Mouse (Mus musculus) lung, postnatal 10 days (tissue): ENCODE measurements at regions not wholly inside any gene's neighbourhood (a gene's known extent, or its start where the extent isn't known, plus 50 kb on each side); places are given as distances from the start of the nearest gene placed in this dataset.

Experiments
- DNase-seq: peaks from one replicate; pipeline ENCODE4 v3.0.0; 2021

DNA sequence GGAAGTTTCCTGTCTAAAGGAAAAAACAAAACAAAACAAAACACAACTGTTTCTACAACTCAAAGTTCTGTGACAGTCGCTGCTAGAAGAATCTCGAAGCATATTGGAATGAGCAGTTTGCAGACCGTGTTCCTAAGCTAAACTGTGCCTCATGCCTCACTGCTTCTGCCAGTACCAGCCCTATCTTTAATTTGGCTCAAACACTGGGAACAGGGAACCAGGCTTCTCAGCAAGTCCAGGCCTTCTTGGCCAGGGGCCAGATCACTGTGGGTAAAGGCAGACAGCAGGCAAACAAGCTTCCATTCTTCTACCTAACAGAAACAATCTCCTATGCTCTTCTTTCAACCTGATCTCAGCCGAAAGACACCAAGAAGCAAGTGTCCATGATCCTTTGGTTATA is 56.5 kb downstream of the Tmsb4x start:
- DNase-seq: peak; percentile 36

DNA sequence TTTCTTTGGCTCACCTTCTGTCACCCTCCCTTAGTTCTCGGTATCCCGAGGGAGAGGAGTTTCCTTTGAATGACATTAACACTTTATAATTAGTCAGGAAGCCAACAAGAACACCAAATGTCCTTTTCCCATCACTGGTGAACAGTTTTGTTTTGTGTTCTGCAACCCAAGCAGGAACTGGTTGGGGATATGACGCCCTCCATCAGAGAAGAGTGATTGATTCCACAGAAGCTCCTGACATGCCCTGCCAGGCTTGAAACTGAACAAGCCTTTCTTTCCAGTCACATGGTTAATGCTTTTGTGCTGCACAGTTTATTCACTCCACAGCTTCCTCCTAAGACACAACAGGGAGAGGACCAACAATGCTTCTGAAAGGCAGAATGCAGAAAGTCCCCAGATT is 57.8 kb downstream of the Tmsb4x start:
- no peak for DNase-seq

DNA sequence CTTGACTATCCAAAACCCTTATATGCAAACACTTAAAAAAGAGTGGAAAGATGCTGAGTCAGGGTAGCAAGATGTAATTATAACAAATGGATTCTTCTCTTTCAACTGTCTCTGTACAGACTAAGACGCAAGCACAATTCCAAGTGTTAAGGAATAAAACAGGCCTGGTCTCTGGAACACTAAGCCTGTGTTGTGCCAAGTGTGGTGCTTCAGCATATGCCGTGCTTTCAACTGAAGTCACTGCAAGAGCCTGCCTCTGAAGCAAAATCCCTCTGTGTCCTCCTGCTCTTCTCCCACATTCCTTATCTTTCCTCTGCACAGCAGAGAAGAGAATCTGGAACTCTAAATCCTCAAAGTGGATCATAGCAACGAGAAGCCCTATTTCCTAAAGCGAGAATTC is 59.7 kb downstream of the Tmsb4x start:
- DNase-seq: no peak

GRCm38 (mm10) chrX:167146513-167147360 is 62.4 kb downstream of the Tmsb4x start:
- DNase-seq: no peak

- no peak for DNase-seq
Observed at GRCm38 (mm10) chrX:167145508-167146182, 63.5 kb downstream of the Tmsb4x start.

- DNase-seq: no peak
Observed at GRCm38 (mm10) chrX:167139110-167139509, 70.0 kb downstream of the Tmsb4x start.

DNA sequence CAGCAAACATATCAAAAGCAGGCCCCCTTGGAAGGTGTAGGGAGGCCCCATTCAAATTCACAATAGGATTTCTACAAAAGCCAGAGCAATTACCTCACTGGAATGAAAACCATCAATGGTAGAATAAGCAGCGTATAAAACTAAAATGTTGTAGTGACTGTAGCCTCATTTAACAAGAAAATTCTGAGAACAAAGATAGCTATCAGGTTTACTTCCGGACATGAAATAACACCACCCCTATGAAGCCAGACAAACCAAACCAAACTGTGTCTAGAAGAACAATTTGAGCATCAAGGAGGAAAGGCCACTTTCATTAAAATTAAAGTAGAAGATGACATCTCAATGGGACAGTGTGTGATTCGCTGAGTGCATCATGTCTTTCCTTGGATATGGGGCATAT is 74.9 kb downstream of the Tmsb4x start:
- no peak for DNase-seq

DNA sequence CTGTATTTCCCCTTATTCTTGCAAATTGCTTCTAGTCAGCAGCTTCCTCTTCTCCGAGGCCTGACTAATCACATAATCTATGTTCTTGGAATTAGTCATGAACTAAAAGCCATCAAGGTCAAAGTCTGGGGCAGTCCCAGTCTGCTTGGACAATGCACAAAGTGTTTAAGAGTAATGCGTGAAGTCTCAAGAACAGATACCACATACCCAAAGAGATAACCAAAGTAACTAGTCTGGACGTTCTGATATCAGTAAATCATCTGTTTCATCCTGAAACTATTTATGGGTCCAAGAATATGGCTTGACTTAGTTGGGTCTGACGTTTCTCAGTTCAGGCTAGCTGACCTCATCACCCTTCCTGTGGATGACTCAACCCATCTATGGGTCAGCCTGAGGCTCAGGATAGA is 76.1 kb downstream of the Tmsb4x start:
- DNase-seq: no peak

GRCm38 (mm10) chrX:167131317-167131716 is 77.8 kb downstream of the Tmsb4x start:
- DNase-seq: no peak

DNA sequence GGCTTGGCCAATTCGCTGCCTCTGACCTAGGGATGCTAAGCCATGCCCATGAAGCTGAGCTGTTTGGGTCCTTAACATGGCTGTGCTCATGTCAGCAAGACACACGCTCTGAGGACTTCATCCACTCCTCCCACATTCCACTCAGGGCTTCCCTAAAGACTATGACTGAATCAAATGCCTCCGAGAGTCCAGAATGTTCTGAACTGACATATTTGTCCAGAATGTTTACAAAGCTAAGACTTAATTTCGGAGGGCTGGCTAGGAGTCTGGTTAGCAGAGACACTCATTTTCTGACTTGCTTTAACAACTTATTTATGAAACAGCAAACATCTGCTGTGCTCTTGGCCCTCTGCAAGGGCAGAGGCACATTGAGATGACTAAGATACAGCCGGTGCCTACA is 78.5 kb downstream of the Tmsb4x start:
- peak; percentile 31 for DNase-seq

DNA sequence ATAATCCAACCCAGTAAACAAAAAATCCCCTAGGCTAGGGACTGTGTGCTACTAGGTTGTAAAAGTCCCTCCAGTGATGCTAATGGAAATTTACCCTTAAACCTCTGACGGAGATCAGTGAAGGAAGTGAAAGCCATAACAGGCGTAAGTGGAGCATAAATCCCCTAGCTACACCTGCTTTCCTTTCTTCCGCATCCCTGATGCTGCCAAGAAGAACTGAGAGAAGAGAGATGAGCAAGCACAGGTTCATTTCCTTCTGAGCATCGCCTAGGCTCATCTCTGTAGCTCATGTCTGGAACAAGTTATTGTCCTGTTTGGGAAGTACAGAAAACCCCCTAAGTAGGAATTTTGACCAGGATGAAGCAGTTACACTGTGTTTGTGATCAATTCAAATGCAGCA is 89.8 kb downstream of the Tmsb4x start:
- no peak for DNase-seq

DNA sequence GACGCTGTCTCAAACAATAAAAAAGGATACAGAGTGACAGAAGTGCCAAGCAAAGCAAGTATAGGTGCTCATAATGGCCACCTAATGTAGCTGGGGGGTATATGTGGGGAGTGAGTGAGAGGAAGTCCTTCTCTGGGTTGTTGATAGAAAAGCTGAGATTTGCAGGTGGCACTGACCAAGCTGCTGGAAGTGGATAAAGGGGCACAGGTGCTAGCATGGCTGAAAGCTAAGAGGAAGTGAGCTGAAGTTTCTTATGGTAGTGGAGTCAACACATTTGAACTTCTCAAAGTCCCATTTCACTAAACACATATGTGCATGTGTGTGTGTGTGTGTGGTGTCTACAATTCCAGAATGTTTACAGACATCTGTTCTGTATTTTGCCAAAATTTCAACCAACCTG is 94.0 kb downstream of the Tmsb4x start:
- no peak for DNase-seq

GRCm38 (mm10) chrX:167111059-167111871 is 97.8 kb downstream of the Tmsb4x start:
- no peak for DNase-seq

DNA sequence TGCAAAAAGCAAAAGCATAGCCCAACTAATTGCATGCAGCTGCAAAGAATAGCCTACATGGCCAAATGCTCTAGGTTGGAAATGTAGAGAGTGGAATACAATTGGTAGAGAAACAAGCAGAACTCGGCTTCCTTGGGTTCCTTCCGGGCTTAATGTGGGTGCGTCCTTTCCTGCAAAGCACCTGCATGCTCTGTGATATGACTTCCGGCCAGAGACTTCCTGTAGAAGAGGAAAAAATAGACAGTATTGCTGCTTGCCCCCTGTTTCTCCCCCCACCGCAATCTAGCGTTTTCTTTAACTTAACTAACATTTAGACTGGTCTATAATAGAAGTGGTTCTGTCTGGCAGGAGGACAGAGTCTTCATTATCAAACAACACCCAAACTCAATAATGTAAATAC is 100.8 kb downstream of the Tmsb4x start:
- no peak for DNase-seq

DNA sequence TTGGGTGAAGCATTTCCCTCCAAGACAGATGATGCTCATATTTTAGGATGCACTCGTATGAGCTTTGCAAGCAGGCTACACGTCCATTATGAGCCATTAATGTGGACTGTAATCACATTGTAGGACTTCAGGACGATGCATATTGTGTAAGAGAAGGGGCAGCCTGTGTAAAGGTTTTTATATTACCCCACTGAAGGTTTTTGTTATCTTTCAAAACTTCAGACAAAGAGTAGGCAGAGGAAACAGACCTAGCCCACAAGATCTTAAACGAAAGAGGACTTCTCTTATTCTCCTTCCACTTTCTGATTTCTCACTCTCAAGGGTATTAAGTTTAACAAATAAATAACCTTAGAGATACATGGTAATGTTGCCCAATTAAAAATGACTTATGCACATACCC is 101.6 kb downstream of the Tmsb4x start:
- no peak for DNase-seq

- no peak for DNase-seq
Observed at GRCm38 (mm10) chrX:167105931-167106417, 103.1 kb downstream of the Tmsb4x start.

GRCm38 (mm10) chrX:167105354-167105753 is 103.8 kb downstream of the Tmsb4x start:
- DNase-seq: no peak

GRCm38 (mm10) chrX:167104247-167104621 is 104.9 kb downstream of the Tmsb4x start:
- DNase-seq: no peak

DNA sequence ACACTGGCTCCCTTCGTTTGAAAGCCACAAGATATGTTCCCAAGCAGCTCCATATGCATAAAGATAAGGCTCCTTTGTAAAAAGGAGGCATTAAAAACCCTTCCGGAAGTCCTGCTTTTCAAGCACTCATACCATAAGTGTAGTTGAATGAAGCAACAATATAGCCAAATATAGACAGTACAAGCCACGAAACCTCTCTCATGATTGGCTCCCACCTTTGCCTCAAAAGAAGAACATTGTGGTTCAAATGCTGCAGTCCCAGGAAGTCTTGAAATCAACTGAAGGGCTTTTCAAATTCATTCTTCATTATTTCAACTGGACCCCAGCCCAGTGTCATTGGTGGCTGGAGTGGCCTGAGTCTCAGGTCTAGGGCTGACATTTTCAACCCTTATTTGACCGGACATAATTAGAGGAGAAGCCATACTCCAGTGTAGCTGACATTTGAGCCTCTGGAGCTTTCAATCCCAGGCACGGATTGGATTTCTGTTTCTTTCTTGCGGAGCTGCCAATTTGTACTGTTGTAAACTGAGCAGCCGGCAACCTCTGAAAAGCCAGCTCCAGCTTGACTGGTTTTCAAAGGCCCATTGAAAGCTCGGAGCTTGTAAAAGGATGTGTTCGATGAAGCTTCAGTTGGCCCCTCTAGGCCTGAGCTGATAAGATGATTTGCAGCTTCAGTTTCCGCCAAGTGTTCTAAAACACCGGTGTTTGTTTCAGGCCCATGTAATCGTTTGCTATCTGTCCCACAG is 105.4 kb downstream of the Tmsb4x start:
- DNase-seq: peak; percentile 8

GRCm38 (mm10) chrX:167101929-167102328 is 107.2 kb downstream of the Tmsb4x start:
- no peak for DNase-seq

DNA sequence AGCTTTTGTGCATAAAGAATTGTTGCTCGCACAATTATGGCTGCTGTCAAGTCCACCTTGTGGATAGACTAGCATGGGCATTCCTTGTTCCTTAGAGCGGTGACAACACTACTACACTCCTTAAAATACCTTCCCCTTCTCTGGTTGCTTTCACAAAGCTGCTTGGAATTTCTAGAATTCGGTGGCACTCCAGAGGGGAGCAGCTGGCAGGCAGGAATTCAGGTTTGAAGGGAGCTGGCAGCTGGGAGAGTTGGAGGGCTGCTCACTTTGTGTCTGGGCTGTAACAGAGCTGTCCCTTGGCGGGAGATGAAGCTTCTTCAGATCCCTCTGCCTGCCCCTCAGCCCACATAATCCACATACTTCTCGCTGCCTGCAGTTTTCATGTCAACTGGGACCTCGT is 109.7 kb downstream of the Tmsb4x start:
- DNase-seq: peak; percentile 10

GRCm38 (mm10) chrX:167098914-167099313 is 110.2 kb downstream of the Tmsb4x start:
- no peak for DNase-seq

DNA sequence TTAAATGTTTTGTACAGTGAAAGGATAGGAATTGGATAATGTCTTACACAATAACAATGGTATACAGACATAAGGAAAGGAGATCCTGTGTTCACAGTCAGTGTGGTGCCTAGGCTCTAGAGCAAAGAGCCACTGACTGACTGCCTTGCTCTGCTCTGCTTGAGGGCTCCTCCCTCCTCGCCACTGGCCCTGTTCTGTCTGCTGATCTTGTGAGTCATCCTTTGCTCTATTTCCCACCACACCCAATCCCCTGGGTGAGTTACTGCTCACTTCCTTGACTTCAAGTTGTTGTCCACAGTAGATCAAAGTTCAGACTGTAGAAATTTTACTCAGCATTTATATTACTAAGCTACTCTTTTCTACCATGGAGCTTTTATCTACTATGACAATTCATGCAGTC is 117.3 kb downstream of the Tmsb4x start:
- peak; percentile 59 for DNase-seq
